Mouse (Mus musculus): ENCODE results near the gene Lrmda. TPM values are rescaled to one million over a fixed set of nuclear protein-coding genes. Genes with fewer than 3 reads are reported as not detected.

The Lrmda gene
- total RNA-seq, 2 experiments from 2014 or later = 3.7 to 3.9 TPM

DNA sequence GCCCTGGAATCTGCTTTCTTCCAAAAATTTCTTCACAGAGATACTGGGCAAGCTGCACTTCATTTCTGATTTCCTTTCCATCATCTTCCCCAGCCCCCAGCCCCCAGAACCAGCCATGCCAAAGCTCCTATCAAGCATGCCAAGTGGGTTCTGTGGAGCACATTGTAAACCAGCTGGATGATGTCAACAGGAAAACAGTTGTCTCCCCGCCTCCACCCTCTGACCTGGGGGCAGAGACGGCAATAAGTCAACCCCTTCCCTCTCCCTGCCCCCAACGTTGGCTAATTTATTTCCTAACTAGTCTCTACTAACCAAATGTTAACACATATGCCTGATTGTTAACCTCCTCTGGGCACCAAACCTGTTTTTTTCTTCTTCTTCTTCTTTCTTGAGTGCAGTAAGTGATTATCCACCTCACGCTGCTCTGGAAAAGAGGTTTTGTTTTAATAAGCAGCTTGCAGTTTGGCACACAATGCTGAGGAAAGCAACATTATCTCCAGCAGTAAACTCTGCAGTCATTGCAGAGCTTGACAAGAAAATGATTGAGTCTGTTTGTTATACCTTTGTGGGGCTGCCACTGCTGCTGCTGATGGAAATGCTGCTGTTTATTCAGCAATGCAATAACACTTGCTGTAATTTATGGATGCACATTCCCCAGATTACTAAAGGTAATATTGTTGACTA lies 128.0 kb downstream of the Lrmda start:
- DNase-seq (ENCODE audit: low spot score in 2 of 2) = no peak

DNA sequence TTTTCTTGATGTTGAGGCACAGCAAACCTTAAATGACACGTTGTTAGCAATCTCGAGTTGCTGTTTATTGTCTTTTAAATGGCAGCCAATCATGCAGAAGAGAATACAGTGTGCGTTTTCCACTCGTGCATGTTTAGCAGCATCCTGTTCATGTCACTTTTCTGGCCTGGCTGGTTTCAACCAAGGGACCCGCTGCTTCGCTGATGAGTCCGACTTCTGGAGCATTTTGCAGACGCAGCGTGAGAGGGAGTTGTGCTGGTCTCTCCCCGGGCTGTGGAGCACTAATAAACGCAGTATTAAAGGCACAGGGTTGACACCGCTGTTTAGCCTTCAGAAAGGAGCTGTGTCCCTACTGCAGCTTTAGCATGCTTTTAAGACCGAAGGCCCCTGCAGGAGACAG lies 133.2 kb downstream of the Lrmda start:
- DNase-seq (ENCODE audit: low spot score in 2 of 2) = no peak

DNA sequence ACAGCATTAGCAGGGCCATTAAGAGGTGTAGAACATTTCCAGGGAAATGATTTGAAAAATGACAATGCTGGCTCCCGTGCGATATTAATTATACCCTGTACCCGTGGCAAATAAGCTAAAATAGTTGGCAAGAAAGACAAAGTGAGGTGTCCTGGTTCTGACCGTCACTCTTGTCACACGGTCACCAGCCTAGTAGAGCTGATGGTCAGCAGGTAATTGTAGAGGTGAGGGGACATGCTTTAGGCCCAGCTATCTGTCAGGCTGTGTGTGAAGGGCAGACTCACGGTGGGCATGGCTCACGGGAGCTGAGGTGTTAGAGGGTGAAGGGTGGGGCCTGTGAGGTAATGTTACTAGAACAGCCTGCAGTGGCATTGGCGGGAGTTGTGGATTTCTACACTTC lies 134.6 kb downstream of the Lrmda start:
- no peak for DNase-seq (ENCODE audit: low spot score in 2 of 2)

DNA sequence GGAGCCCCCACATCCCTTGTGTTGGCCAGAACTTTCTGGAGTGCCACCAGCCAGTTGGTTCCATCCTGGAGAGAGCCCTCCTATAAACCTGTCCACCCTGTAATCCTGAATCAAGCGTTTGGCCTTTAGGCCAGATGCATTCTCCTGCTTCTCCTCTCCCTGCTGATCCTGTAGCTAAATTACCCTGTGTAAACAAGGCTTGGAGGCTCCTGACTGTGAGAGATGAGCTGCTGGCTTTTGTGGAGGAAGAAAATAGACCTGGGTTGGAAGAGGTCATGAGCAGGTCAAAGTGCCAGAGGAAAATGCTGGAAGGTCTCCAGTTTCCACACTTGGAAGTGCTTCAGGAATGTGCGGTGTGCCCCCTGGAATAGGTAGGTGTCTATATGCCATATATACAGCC lies 135.5 kb downstream of the Lrmda start:
- no peak for DNase-seq (ENCODE audit: low spot score in 2 of 2)

DNA sequence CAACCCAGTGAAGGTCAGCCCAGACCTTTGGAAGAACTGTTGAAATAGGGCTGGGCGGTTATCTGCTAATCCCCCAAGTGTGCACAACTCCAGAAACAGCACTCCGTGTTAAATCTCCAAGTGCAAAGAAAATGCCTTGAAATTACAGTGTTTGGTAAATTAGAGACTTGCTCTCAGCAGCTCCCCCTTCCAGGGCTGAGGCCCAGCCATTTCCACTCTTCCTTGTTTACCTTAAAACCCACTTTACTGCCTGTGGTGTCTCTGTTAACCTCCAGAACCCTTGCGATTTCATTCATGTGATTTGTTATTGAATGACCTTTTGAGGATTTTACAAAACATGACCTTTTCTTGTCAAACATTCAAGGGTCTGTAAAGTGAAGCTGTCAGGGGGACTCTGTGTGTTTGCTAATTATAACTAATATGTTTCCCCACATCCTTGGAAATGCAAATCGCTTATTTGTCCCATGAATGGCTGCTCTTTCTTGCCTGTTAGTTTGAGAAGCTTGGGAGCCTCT lies 136.1 kb downstream of the Lrmda start:
- DNase-seq (ENCODE audit: low spot score in 2 of 2) = no peak

DNA sequence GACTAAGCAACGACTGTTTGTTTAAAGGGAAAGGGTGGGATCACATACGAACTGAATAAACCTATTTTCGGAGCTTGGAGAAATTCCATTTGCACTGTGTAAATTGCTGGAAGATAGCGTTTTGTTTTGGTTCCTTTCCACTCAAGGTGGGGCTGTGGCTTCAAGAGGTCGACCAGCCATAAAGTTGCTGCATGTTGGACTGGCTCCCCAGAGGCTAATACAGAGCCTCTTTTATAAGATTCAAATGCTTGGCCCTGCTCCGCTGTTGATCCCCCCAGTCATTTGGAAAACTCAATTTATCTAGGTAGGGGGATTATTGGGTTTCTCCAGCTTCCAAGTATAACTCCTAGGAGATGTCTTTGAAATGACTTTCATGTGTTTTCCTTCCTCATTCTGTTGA lies 137.5 kb downstream of the Lrmda start:
- no peak for DNase-seq (ENCODE audit: low spot score in 2 of 2)

DNA sequence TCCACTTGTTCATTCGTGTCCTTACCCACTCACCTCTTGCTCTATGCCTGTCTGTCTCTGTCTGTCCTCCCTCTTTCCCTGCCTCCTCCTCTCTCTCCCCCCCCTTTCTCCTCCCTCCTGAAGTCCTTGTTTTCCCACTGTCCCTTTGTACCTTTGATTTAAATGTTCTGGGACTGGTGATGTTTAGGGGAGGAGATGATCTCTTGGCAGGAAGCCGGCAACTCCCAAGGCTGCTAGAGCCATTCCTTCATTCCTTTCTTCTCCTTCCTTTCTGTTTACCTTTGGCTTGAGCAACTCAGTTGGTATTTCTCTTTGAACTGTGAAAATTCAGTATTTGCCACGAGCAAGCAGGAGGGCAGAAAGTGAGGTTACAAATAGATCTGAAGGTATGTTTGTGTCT lies 141.9 kb downstream of the Lrmda start:
- DNase-seq (ENCODE audit: low spot score in 2 of 2) = no peak

DNA sequence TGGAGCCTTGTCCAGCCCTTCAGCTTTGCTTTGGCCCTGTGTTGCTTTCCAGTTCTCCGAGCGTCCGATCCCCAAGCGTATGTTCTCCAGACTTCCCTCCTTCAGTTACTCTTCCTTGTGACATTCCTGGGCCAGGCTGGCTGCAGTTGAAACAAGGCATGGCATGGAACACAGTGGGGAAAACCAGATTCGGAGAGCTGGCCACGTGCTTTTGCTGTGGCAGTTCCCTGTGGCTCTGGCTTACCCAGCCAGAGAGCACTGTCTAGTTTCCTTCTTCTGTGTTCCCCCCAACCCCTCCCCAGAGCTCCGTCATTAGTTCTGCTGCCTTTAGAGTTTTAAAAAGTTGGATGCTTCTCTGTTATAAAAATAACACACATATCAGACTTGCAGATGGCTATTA lies 147.8 kb downstream of the Lrmda start:
- DNase-seq (ENCODE audit: low spot score in 2 of 2) = no peak

DNA sequence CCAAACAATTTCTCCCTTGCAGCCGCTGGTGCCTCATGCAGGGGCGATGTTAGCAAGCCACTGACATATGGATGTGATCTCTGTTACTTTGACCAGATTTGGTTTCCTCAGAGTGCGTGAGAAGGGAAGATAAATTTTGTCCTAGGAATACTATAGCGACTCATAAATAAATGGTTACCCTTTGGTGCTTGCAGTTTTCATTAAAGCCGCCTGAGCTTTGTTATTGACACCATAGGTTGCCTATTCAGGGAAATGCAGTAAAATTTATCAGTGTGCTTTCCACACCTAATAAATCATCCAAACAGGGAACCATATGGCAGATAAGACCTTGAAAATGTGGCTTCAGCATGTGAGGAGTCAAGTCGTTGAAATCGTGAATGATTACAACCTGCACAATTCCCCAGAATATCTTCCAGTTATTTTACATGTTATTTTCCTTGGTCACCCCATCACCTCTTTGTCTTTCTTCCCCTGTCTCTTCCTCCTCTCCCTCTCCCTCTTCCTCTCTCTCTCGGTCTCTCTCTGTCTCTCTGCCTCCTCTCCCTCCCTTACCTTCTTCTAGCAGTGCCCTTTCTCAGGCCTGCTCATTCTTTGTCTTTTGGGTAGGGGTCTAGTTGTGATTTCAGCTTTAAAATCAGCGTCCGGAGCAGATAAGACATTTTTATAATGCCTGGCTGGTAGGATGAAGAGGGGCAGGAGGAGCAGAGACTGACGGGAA lies 148.7 kb downstream of the Lrmda start:
- no peak for DNase-seq (ENCODE audit: low spot score in 2 of 2)

DNA sequence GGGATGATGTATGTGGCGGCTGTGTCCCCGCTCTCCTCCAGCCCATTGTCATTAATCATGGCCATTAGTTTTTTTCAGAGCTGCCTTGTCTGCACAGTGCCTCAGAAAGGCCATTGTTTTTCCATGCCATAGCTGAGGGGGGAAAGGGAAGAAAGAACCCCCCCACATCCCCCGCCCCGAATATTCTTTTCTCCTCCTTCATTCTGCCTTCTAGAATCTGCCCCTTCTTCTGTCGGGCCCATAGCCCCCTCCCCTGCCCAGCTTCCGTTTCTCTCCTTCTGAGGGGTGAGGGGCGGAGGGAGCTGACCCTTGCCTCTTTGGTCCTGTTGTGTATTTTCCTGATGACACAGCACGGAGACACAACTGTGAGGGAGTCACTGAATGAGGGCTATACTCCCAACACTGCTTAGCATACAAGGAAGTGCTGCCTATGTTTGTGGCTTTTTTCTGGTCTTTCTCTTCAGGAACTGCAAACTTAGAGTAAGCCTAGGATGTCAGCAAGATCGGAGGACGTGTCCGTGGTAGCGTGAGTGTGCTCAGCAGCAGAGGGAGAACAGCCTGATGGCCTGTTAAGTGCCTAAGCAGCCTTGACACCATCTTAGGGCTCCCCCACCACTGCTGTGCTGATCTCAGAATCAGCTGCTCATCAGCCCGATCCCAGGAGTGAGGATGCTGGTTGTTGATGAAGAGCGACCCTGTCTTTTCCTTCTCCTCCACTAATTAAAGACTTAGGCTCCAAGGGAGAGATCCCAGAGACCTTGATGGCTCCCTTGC lies 149.5 kb downstream of the Lrmda start:
- DNase-seq (ENCODE audit: low spot score in 2 of 2) = no peak

DNA sequence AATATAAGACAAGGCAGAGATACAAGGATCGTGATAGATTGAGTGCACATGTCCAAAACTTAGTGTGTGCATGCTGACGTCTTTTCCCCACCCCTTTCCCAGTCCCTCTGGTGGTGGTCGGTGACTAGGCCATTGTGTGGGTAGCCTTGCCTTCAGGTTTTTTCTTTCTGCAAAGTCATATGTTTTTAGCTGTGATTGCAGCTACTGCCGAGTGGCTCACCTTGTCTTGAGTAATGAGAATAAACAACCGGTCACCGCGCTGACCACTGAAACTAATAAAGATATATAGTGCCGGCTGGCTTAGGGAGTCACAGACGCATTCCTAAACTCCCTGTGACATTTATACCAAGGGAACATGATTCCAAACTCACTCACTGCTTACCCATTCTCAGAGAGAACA lies 155.2 kb downstream of the Lrmda start:
- DNase-seq (ENCODE audit: low spot score in 2 of 2) = no peak

DNA sequence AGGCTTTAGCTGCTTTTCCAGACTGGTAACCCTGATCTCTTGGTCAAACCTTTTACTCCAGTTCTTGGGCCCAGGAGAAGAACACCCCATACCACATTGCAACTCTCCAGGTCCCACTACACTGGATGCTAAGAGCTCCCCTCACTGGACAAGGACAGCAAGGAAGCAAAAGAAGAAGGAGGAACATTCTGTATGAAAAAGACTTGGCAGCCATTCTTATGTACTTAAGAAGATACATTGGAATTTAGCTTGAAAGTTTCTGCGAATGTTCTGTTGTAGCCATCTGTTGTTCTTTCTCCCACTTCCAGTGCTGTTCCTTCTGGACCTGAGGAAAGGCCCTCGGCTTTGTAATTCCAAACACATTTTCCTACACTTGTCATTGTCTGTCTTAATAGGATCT lies 160.2 kb downstream of the Lrmda start:
- no peak for DNase-seq (ENCODE audit: low spot score in 2 of 2)

DNA sequence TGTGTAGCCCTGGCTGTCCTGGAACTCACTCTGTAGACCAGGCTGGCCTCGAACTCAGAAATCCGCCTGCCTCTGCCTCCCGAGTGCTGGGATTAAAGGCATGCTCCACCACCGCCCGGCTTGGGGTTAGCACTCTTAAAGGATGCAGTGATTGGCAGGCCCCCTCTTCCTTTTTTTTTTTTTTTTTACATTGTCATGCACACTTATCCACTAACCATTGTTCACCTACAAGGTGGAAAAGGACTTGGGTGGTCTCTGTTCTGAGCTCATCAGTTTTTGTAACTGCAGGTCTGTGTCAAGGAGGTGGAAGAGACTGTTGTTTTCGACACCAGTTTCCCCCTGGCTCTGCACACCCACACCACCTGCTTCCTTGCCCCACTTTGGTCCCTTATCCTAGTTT lies 162.0 kb downstream of the Lrmda start:
- DNase-seq (ENCODE audit: low spot score in 2 of 2) = no peak

DNA sequence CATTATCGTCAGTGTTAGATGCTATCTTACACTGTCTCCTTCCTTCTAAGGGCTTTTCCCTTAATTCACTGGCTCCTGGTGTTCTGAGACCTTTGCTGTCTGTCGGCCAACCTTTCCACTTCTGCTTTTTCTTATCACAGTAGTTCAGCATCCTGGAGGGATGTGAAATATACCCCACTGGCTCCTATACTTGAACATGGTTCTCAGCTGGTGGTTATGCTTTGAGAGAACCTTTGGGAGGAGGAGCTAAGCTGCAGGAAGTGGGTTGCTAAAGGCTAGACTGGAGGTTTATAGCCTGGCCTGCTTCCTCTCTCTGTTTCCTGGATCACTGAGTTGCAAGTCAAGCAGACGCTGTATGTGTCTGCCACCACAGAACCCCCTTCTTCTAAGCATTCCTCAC lies 163.7 kb downstream of the Lrmda start:
- DNase-seq (ENCODE audit: low spot score in 2 of 2) = no peak

DNA sequence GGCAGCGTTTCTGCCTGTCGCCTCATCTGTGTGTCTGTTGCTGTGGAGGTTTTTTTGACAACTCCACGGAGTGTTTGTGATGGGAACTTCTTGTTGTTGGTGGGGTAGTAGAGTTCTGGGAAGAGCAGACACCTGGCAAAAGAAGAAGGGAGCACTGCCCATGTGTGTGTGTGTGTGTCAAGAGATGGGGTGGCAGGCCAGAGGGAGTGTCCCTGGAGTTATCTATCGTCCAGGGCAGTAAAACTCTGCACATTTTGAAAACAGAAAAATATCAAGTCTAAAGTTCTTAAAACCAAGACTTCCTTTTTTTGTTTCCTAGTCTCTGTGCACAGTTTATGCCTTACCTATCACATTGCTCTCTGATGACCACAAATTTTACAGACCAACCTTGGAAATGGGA lies 165.9 kb downstream of the Lrmda start:
- DNase-seq (ENCODE audit: low spot score in 2 of 2) = no peak

DNA sequence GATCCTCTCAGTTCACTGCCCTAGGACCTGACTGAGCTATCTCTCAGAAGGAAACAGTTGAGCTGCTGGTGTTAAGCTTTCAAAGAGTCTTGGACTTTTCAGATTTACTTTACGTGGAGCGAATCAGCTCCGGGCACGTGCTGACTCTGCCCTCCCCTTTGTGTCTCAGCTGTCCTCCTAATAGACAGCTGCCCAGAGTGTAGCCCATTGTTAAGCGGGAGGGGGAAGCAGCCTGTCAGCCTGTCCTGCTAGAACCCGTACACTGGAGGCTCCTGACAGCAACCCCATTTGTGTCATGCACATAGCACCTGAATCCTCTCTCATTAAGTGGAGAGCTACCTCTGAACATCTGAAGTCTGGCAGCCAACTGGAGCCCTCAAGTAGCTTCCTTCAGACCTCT lies 170.6 kb downstream of the Lrmda start:
- DNase-seq (ENCODE audit: low spot score in 2 of 2) = no peak

DNA sequence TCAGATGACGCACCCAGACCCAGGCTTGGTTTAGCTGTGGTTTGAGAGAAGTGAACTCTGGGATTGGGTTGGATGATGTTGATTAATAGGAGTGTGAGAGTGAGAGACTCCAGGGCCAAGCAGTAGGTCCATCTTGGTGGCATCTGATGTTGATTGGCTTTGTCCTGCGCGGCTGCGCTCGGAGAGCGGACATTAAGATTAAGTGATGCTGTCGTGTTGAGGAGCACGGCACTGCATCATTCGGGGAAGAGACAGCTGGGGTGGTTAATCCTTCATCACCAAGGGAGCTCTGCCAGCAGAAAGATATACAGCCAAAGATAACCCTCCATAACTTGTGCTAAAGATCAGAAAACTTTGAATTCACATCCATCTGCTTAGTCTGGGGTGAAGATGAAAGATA lies 172.7 kb downstream of the Lrmda start:
- DNase-seq (ENCODE audit: low spot score in 2 of 2) = no peak

DNA sequence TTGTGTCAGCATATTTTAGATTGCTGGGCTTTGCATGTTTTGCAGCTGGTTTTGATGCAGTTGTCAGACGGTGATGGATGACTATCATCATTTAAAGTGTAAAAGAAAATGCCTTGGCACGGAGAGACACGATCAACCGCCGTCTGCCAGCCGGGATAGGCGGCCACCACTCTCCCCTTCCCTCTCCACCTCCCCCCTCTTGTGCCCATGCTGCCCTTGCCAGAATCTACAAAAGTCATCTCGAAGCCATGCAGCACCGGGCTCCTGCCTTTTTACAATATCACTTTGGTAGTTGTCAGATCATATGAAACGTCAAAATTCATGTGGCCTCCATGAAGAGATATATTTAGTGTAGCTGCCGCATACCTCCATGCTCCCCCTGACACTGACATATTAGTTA lies 178.5 kb downstream of the Lrmda start:
- DNase-seq (ENCODE audit: low spot score in 2 of 2) = no peak

DNA sequence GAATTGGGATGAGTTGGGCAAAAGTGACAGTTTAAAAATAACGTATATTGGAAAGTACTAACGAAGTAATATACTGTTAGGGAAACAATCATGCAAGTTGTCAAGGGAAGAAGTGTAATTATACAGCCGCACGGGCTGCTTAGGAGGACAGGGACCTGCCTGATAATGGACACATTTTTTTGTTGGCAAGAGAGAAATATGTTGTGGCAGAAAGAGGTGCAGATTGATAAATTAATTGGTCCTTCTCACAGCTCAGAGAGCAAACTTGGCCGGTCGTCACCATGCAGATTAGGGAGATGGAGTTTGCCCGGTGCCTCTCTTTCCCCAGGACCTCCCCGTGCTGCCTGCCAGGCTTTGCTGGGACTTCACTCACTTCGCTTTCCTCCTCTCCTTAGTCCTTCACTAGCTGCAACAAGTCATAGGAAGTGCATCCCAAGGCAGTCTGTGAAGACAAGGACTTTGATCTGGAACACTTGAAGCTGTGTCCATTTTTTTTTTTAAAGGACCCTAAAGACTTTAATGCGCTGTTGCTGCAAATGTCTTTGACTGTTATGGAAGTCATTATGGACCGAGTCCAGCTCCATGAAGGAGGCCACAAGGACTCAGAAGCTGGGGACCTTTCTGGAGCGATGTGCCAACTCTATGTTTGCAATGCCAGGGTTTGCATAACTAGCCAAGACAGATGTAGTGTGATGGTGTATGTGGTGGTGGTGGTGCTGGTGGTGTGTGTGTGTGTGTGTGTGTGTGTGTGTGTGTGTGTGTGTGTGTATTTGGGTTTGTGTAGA lies 179.3 kb downstream of the Lrmda start:
- no peak for DNase-seq (ENCODE audit: low spot score in 2 of 2)

DNA sequence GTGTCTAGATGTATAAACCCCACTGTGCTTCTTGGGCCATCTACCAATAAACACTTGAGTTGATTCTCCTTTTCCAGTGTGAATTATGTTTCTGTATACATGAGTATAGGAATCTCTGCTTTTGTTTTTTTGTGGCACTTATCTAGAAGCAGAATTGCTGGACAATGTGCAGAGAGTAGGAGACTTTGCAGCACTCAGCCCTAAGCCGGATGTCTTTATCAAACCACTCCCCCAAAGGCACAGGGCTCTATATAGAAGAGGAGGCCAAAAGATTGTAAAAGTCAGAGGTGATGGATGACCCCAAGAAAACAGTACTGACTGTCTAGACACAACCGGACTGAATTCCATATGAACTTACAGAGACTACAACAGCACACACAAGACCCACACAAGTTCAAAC lies 182.2 kb downstream of the Lrmda start:
- DNase-seq (ENCODE audit: low spot score in 2 of 2) = no peak

DNA sequence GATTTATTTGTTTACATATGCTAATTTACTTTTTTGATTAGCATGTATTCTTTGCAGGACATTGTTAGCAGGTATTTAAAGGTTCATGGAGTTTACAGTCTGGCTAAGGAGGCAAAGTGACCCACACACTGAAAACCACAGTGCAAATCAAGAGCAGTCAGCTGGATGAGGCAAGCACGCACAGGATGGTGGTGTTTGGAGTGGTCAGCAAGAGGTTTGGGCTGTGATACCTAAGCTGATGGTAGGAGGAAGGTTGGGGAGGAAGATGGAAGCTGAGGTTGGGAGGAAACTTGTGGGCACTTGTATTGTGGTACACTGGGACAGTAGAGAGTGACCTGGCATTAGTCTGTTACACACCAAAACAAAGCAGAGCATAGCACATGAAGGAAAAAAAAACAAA lies 191.1 kb downstream of the Lrmda start:
- DNase-seq (ENCODE audit: low spot score in 2 of 2) = no peak

Measured in adrenal gland, postnatal 4 days (tissue).